Mouse (Mus musculus) olfactory bulb, adult 2 months (tissue): Measurements from ENCODE around the gene Pla2g4b. TPM values are rescaled to one million over a fixed set of nuclear protein-coding genes. Genes with fewer than 3 reads are reported as not detected.

Experiments
- H3K27ac ChIP-seq: fragments of 200-500 bp; 2 replicates; pipeline ENCODE4 v1.5.1; 2012; ENCODE audit warnings: low read depth, low read length; ENCODE audit not compliant: insufficient read depth
- H3K4me1 ChIP-seq: fragments of 200-500 bp; 2 replicates; pipeline ENCODE4 v1.6.1; 2012; ENCODE audit warnings: low read length; ENCODE audit not compliant: control insufficient read depth, insufficient read depth
- H3K4me3 ChIP-seq: fragments of 200-500 bp; 2 replicates; pipeline ENCODE4 v1.5.1; 2012; ENCODE audit warnings: mild to moderate bottlenecking, low read depth, low read length, moderate library complexity; ENCODE audit not compliant: insufficient read depth
- CTCF ChIP-seq: fragments of 200-500 bp; IDR thresholded peaks from 2 replicates; pipeline ENCODE4 v1.5.1; 2012; ENCODE audit warnings: low read depth, mild to moderate bottlenecking, low read length, moderate library complexity; ENCODE audit not compliant: insufficient read depth
- POLR2A ChIP-seq: fragments of 200-500 bp; IDR thresholded peaks from 2 replicates; pipeline ENCODE4 v1.6.1; 2012; ENCODE audit warnings: mild to moderate bottlenecking, low read depth, low read length, moderate library complexity; ENCODE audit not compliant: insufficient read depth
- WGBS: fragments of 180-500 bp; shearing (Covaris S2); methylation state at CpG from one replicate; pipeline ENCODE4 v1.1.7; 2018; 5-methylcytosine and 5-hydroxymethylcytosine counted together
- polyA plus RNA-seq: library from polyadenylated mRNA; stranded (reverse); fragments of >200 nt; gene quantifications from 2 replicates; pipeline ENCODE4 v1.2.4, GENCODE M21; 2012; ENCODE audit warnings: low replicate concordance; ENCODE audit not compliant: missing spikeins, insufficient read depth, insufficient read length

Pla2g4b gene
- polyA plus RNA-seq, 1 experiment = not detected

DNA sequence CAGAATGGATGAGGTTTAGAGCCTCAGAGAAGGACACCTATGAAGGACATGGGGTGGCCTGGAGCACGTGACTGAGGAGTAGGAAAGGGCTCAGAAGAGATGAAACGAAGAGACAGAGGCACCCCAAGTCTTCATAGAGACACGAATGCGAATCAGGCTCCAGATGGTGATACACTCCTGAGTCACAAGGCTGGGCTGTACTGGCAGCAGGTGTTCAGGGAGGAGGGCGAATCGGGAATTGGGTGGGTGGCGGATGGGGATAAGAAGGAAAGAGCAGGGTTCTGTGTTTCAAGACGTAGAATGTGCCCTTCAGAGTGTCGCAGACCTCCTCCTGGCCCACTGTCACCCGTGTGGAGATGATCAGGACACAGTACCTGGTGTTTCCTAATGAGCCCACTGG, 32.0 kb downstream of the Pla2g4b start:
- Histone ChIP-seq H3K27ac (no peak overlapping the region), H3K4me1 (peaks cover 7% of the 10 kb centered on the region), H3K4me3 (no peak overlapping the region)
- TF ChIP-seq CTCF (no peak), POLR2A (no peak)
- WGBS = 89% methylated on average over 10 of the region's 10 CpGs

DNA sequence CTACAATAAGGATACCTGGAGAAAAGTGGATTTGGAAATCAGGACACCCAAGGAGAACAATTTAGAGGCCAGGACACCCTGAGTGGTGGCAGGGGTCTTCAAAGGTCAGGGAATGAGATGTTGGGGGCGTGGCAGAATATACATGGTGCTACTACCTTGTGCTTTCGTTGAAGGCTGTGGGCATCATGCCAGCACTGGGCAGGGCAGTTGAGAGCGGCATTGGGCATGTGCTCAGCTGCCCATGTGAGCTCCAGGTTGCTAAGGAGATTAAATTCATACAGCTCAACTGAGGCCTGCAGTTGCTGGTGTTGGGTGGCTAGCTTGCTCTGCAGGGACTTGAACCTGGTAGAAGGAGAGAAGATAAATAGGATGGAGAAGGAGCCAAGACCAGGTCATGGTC, 33.0 kb downstream of the Pla2g4b start:
- TF ChIP-seq CTCF = no peak
- TF ChIP-seq POLR2A = no peak
- WGBS = 72% methylated on average over 3 of the region's 3 CpGs
- peaks cover 7% of the 10 kb centered on the region for H3K4me1 ChIP-seq
- no peak overlapping the region for H3K27ac ChIP-seq
- no peak overlapping the region for H3K4me3 ChIP-seq

DNA sequence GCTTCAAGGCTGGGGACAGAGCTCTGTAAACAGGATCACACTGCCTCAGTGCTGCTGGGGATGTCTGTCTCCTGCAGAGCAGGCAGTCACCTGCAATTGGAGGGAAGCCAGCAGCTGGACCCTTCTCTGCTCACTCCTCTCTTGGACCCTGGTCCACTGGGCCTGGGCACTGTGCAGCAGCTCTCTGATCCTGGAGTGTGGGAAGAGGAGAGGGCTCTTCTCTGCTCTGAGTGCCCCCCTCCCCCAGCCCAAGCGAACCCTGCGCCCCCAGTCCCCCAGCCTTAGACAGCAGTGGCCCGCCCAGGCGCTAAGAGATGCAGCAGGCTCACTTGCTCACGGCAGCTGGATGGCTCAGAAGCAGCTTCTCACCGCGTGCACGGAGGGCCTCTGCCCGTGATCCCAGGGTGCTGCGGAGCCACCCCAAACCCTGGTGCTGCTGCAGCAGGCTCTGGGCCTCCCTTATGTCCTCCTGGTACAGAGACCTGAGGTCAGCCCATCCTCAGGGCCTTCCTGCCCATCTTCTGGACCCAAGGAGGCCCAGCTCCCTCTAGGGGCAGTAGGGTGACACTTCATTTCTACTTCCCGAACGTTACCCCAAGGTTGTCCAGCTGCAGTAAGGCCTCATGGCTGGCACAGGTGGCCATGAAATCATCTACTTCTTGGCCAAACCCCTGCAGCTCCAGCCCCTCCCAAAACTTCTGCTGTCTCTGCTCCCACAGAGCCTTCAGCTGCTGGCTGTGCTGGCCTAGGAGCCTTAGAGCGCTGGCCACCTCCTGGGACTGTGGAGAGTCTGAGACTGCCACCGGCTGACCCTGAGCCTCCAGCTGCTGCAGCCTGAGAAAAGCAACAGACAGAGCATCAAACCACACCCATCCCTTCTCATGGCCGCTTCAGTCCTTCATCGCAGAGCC, 35.6 kb downstream of the Pla2g4b start:
- Histone ChIP-seq H3K27ac (no peak overlapping the region), H3K4me1 (peaks cover 7% of the 10 kb centered on the region), H3K4me3 (peak overlapping the region; percentile 19)
- TF ChIP-seq POLR2A = no peak
- peak; percentile 69 for TF ChIP-seq CTCF
- 40% methylated on average over 16 of the region's 16 CpGs for WGBS

DNA sequence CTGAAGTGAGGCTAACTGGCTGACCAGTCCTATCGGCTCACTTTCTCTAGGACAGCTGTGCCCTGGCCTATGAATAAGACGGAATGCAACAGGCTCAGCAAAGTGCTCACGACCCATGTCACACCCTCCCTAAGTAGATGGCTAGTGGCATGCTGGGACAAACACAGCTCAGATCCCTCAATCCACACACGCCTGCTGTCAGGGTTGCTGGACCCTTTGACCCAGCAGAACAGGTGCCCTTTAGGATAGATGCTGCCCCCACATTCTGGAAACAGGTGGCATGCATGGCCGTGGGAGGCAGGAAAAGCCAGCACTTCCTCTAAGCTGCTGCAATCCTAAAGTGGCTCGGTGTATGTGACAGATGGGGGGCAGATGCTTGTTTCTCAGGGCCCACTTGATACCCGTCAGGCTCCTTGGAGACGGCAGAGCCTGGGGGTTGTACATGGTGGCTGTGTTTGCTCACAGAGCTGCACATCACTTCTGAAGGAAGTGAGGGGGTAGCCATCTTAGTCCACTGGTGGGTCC, 36.3 kb downstream of the Pla2g4b start:
- no peak for TF ChIP-seq CTCF
- TF ChIP-seq POLR2A = no peak
- 71% methylated on average over 8 of the region's 8 CpGs for WGBS
- Histone ChIP-seq H3K4me3 (no peak overlapping the region), H3K27ac (no peak overlapping the region), H3K4me1 (peaks cover 7% of the 10 kb centered on the region)

DNA sequence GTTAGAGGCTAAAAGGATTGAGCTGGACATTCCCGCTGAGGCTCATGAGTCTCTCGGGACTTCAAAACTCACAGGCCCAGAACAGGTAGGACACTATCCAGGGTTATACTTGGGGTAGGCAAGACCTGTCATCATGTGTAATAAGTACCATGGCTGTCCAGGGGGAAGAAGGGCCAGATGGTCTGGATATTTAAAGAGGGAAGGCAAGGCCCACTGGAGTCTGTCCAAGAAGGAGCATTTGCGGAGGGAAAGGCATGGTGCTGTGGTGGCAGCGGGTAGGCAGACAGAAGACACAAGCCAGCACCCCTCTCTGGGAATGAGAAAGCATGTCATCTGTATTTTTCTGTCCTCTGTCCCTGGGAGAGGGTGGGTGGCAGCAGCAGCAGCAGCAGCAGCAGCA, 40.9 kb downstream of the Pla2g4b start:
- no peak overlapping the region for H3K27ac ChIP-seq
- WGBS = 90% methylated on average over 4 of the region's 4 CpGs
- no peak overlapping the region for H3K4me3 ChIP-seq
- peaks cover 12% of the 10 kb centered on the region for H3K4me1 ChIP-seq
- TF ChIP-seq CTCF = no peak
- no peak for TF ChIP-seq POLR2A

DNA sequence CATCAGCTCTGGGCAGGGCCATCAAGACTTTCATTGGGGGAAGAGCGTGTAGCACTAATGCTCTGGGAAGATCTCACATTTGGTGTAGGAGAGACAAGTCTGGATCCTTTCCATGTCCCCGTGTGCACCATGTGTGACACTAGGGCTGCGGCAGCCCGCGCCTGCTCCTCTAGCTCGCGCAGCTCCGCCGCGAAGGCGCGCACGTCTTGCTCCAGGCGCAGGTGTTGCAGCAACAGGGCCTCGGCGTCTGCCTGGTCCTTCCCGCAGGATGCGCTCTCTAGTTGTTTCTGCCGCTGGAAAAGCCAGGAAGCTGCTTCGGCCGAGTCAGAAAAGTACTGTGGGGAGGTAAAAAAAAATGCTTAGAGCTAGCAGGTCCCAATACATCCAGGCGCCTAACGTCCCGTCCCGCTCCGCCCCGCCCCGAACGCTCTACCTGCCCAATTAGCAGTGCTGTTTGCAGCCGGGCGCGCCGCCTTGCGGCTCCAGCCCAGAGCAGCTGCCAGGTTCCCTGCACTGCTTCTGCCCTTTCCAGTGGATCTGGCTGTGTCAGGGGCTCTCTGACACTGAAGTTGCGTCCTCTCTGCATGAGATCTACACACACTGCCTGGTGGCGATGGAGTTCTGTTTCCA, 43.0 kb downstream of the Pla2g4b start:
- H3K27ac ChIP-seq = no peak overlapping the region
- peak overlapping the region; percentile 25 for H3K4me3 ChIP-seq
- no peak; the same call in 1 of the 2 replicates for TF ChIP-seq CTCF
- TF ChIP-seq POLR2A = no peak
- WGBS = 4% methylated on average over 36 of the region's 36 CpGs
- H3K4me1 ChIP-seq = peaks cover 9% of the 10 kb centered on the region

DNA sequence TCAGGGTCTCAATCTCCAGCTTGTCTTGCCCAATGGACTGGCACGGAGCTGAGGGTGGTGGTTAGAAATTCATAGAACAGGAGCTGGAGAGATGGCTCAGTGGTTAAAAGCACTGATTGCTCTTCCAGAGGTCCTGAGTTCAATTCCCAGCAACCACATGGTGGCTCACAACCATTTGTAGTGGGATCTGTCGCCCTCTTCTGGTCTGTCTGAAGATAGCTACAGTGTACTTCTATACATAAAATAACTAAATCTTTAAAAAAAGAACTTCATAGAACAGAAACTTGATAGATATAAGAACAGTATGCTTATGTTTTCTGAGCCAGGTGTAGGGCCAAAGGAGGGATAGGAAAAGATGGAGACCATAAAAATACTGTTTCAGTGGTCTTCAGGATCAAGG, 49.2 kb downstream of the Pla2g4b start:
- Histone ChIP-seq H3K4me3 (no peak overlapping the region), H3K4me1 (0 out of 2 replicates have a peak, but pooled peaks cover 3% of the 10 kb centered on the region), H3K27ac (no peak overlapping the region)
- 75% methylated on average over 2 of the region's 2 CpGs for WGBS
- TF ChIP-seq CTCF (no peak), POLR2A (no peak)

DNA sequence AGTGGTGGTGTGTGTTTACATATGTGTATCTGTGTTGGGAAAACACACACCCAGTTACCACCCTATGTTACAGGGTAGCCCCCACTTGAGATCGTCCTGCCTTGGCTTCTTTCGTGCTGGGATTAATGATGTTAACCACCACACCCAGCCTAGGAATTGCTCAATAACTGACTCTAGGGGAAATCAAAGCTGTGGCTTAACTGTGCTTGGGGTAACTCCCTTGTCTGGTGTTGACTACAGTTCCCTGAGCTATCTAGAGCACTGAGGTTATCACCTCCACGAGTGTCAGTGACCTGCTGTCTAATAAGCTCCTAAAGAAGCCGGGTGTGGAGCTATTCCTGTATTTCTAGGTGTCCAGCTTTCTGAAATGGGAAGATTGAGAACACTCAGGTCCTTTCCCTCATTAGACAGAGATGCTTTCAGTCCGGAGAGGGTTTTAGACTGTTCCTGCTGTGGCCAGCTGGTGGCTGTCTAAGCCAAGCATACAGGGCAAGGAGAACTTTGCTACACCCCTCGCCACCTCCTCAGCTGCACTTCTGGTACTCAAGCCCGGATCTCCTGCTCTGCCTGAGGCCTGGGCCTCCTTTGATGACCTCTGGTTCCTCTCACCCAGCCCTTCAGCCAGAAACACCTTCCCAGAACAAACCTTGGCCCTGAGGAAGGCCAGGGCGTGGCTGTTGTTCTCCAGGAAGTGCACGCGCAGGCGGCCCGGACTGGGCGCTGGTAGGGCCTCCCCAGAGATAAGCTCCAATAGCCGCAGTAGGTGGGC, 51.6 kb downstream of the Pla2g4b start:
- peak; percentile 38; the same call in 1 of the 2 replicates for TF ChIP-seq CTCF
- TF ChIP-seq POLR2A = no peak
- Histone ChIP-seq H3K4me1 (0 out of 2 replicates have a peak, but pooled peaks cover 3% of the 10 kb centered on the region), H3K4me3 (no peak overlapping the region), H3K27ac (no peak overlapping the region)
- WGBS = 77% methylated on average over 14 of the region's 14 CpGs
